ENCODE assay signal across 8 mouse cellular contexts in the genomic region with DNA sequence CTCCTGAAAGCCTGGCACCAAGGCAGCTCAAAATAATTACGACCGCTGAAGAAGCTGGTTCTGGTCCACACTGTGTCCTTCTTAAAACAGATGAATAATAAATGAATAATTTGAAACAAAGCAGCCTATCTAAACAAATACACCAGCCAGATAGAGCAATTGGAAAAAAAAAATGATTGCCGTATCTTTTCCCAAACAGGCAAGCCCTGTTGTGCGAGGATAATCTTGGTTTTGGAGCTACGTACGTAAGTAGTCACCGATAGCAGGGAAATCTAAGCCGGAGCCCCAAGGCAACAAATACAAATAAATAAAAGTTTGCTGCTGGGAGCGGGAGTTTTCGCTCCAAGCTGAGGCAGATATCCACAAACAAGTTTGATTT. TPM values are rescaled to one million over a fixed set of nuclear protein-coding genes. Genes with fewer than 3 reads are reported as not detected.
DNase-seq lines count a peak whose midpoint lies in the region; ATAC-seq and TF ChIP-seq lines count a peak whose summit lies in the region.

No protein-coding gene starts in this region.

- no peak overlapping the region for H3K9ac ChIP-seq in lung, embryonic 15.5 days
- H3K9ac ChIP-seq in forebrain, embryonic 15.5 days (replicated peaks), result peak overlapping the region; percentile 32; the same call in 1 of the 2 replicates
- no peak overlapping the region for H3K9ac ChIP-seq in limb, embryonic 15.5 days

- H3K4me3 ChIP-seq in lung, embryonic 15.5 days, result peak overlapping the region; percentile 43
- peak overlapping the region; percentile 41 for H3K4me3 ChIP-seq in forebrain, embryonic 15.5 days
- H3K4me3 ChIP-seq in limb, embryonic 15.5 days, result peak overlapping the region; percentile 42
- peak overlapping the region; percentile 86 for H3K4me3 ChIP-seq in small intestine, adult 2 months (ENCODE audit: low read depth, low read length)

- no peak for DNase-seq in lung, postnatal 25 days (ENCODE audit: low spot score)
- no peak for DNase-seq in thymus, postnatal 25 days
- DNase-seq in urinary bladder, adult 2 months (ENCODE audit: low spot score), result no peak
- DNase-seq in right cerebral cortex, postnatal 4 days, result no peak

- no peak for TF ChIP-seq CTCF in small intestine, adult 2 months (IDR thresholded peaks at IDR 0.05; ENCODE audit: extremely low read depth, insufficient read length, insufficient replicate concordance, low read depth, low read length)

- 9% methylated on average over 10 of the region's 10 CpGs for WGBS in lung, embryonic 15.5 days
- 12% methylated on average over 10 of the region's 10 CpGs for WGBS in forebrain, embryonic 15.5 days
- 17% methylated on average over 10 of the region's 10 CpGs for WGBS in limb, embryonic 15.5 days
- 9% methylated on average over 10 of the region's 10 CpGs for WGBS in small intestine, adult 2 months

- H3K27me3 ChIP-seq in lung, embryonic 15.5 days, result peaks cover 30% of the 10 kb centered on the region
- peaks cover 8% of the 10 kb centered on the region; the same call in 1 of the 2 replicates for H3K27me3 ChIP-seq in forebrain, embryonic 15.5 days
- H3K27me3 ChIP-seq in limb, embryonic 15.5 days, result peaks cover 21% of the 10 kb centered on the region
- no peaks in the 10 kb centered on the region for H3K27me3 ChIP-seq in small intestine, adult 2 months (ENCODE audit: control insufficient read depth, insufficient read depth, low read length)

- H3K27ac ChIP-seq in lung, embryonic 15.5 days, result no peak overlapping the region
- no peak overlapping the region for H3K27ac ChIP-seq in forebrain, embryonic 15.5 days (replicated peaks)
- no peak overlapping the region for H3K27ac ChIP-seq in limb, embryonic 15.5 days
- H3K27ac ChIP-seq in small intestine, adult 2 months (ENCODE audit: insufficient read depth, low read depth, low read length), result no peak overlapping the region

- no peak for TF ChIP-seq POLR2A in small intestine, adult 2 months (IDR thresholded peaks at IDR 0.05; ENCODE audit: low read depth, low read length)

- ATAC-seq in lung, embryonic 15.5 days (ENCODE audit: borderline replicate concordance, extremely low read depth, low FRiP score, low TSS enrichment), result no peak
- 0 out of 2 replicates have a peak, but pooled peaks have one; percentile 23 for ATAC-seq in forebrain, embryonic 15.5 days (replicated peaks)
- no peak for ATAC-seq in limb, embryonic 15.5 days (ENCODE audit: insufficient number of reproducible peaks, low FRiP score, low TSS enrichment, low read depth)

- no peaks in the 10 kb centered on the region for H3K36me3 ChIP-seq in lung, embryonic 15.5 days
- no peaks in the 10 kb centered on the region for H3K36me3 ChIP-seq in forebrain, embryonic 15.5 days
- no peaks in the 10 kb centered on the region for H3K36me3 ChIP-seq in limb, embryonic 15.5 days
- H3K36me3 ChIP-seq in small intestine, adult 2 months (ENCODE audit: control insufficient read depth, insufficient read depth, low read length), result no peaks in the 10 kb centered on the region

- no peaks in the 10 kb centered on the region for H3K9me3 ChIP-seq in lung, embryonic 15.5 days
- no peaks in the 10 kb centered on the region for H3K9me3 ChIP-seq in forebrain, embryonic 15.5 days
- no peaks in the 10 kb centered on the region for H3K9me3 ChIP-seq in limb, embryonic 15.5 days

- H3K4me2 ChIP-seq in lung, embryonic 15.5 days, result peak overlapping the region; percentile 85
- H3K4me2 ChIP-seq in forebrain, embryonic 15.5 days (replicated peaks), result peak overlapping the region; percentile 77
- H3K4me2 ChIP-seq in limb, embryonic 15.5 days, result peak overlapping the region; percentile 70

- H3K4me1 ChIP-seq in lung, embryonic 15.5 days, result peaks cover 17% of the 10 kb centered on the region; the same call in 1 of the 2 replicates
- peaks cover 14% of the 10 kb centered on the region for H3K4me1 ChIP-seq in forebrain, embryonic 15.5 days
- H3K4me1 ChIP-seq in limb, embryonic 15.5 days, result peaks cover 11% of the 10 kb centered on the region
- peaks cover 5% of the 10 kb centered on the region; the same call in 1 of the 2 replicates for H3K4me1 ChIP-seq in small intestine, adult 2 months (ENCODE audit: control insufficient read depth, insufficient read depth, insufficient read length, low read length)

RNA-seq across cellular contexts. Expression of a gene that starts 0.8 kb away (rescaled TPM):
- 0.52 and 1.2 TPM in 2 replicates for polyA plus RNA-seq in lung, embryonic 15.5 days (2015; fragmentation: Nextera tagmentation; extraction: Ambion mirVana)
- not detected in 2 replicates for polyA plus RNA-seq in forebrain, embryonic 15.5 days (2015; fragmentation: Nextera tagmentation; extraction: Ambion mirVana)
- polyA plus RNA-seq in limb, embryonic 15.5 days (2015; fragmentation: Nextera tagmentation; extraction: Ambion mirVana), result 7.0 and 8.3 TPM in 2 replicates
- polyA plus RNA-seq in small intestine, adult 2 months (2012; rRNA removed), result 17.8 and 79.2 TPM in 2 replicates
- polyA plus RNA-seq in urinary bladder, adult 2 months (2012; rRNA removed), result 0.95 and 1.3 TPM in 2 replicates
